Mouse (Mus musculus) forebrain, embryonic 14.5 days (tissue): Measurements from ENCODE around the gene Rinl. TPM values are rescaled to one million over a fixed set of nuclear protein-coding genes. Genes with fewer than 3 reads are reported as not detected.

Experiments used
- ATAC-seq: fragments of 200-750 bp; cut with Nextera tagmentation; 2 replicates; pipeline ENCODE4 v1.8.0; 2017; ENCODE audit warnings: mild to moderate bottlenecking, moderate library complexity
- DNase-seq: peaks from one replicate; pipeline ENCODE4 v3.0.0-alpha.2; 2015; ENCODE audit warnings: low spot score
- H3K27ac ChIP-seq: fragments of 300-500 bp; sonication (generic); 2 replicates; pipeline ENCODE4 v1.5.1; 2014; ENCODE audit warnings: low read depth, mild to moderate bottlenecking, control low read depth, low read length, moderate library complexity
- H3K27me3 ChIP-seq: fragments of 300-500 bp; sonication (generic); replicated peaks from 2 replicates; pipeline ENCODE4 v1.6.1; 2014; ENCODE audit warnings: low read length, control low read depth, mixed read lengths; ENCODE audit not compliant: control insufficient read depth, insufficient read depth
- H3K36me3 ChIP-seq: fragments of 300-500 bp; sonication (generic); 2 replicates; pipeline ENCODE4 v1.6.1; 2014; ENCODE audit warnings: low read length, control low read depth; ENCODE audit not compliant: control insufficient read depth, insufficient read depth
- H3K4me1 ChIP-seq: fragments of 300-500 bp; sonication (generic); 2 replicates; pipeline ENCODE4 v1.6.1; 2014; ENCODE audit warnings: antibody characterized with exemption, low read length, control low read depth; ENCODE audit not compliant: control insufficient read depth, insufficient read depth
- H3K4me2 ChIP-seq: fragments of 300-500 bp; sonication (generic); 2 replicates; pipeline ENCODE4 v1.6.1; 2014; ENCODE audit warnings: mild to moderate bottlenecking, control low read depth, low read length
- H3K4me3 ChIP-seq: fragments of 300-500 bp; sonication (generic); 2 replicates; pipeline ENCODE4 v1.5.1; 2014; ENCODE audit warnings: low read depth, low read length, control low read depth
- H3K9ac ChIP-seq: fragments of 300-500 bp; sonication (generic); 2 replicates; pipeline ENCODE4 v1.6.1; 2014; ENCODE audit warnings: mild to moderate bottlenecking, low read length, control low read depth, moderate library complexity
- H3K9me3 ChIP-seq: fragments of 300-500 bp; sonication (generic); replicated peaks from 2 replicates; pipeline ENCODE4 v1.6.1; 2016; ENCODE audit warnings: low read length, control low read depth, mixed read lengths; ENCODE audit not compliant: control insufficient read depth
- WGBS: fragments of 180-500 bp; shearing (Covaris S2); extraction: QIAGEN DNeasy Blood & Tissue Kit; methylation state at CpG from one replicate; pipeline ENCODE4 v1.1.7; 2014; 5-methylcytosine and 5-hydroxymethylcytosine counted together
- polyA plus RNA-seq: library from polyadenylated mRNA; unstranded; fragments of >200 nt; fragmentation: Nextera tagmentation; extraction: Ambion mirVana; gene quantifications from 2 replicates; pipeline ENCODE4 v1.2.1, GENCODE M21; 2014

The Rinl gene
- polyA plus RNA-seq, 1 experiment from 2014 or later: 1.3 TPM

DNA sequence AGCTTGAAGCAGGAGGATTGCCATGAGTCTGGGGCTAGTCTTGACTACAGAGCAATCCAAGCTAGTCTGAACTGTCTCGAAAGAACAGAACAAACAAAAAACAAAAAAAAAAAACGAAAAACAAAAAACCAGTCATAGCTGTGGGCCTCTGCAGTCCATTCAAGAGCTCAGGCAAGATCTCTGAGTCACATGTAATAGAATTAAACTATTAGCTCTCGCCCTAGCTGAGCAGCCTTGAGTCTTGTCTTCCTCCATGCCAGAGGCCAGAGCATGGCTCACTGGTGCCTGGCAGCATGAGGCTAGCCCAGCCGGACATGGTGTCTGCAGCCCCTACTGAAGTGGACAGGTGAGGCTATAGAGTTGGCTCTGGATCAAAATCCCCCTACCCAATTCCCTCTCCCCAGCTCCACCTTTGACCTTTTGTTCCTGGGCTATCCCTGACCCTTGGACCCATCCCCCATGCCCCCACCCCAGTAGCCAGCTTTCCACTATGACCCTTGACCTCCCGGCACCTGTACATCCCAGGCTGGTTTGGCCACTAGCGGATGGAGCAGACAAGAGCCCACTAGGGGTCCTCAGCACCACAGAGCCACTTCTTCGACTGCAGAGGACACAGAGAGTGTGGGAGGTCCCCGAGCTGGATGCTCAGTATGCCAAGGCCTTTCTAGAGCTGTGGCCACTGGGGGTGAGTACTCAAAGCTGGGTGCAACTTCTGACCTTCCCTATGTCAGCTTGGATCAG lies 1.5 kb downstream of the Rinl start:
- no peaks in the 10 kb centered on the region for H3K9me3 ChIP-seq
- H3K9ac ChIP-seq: no peak overlapping the region
- no peak overlapping the region for H3K27ac ChIP-seq
- DNase-seq (no peak), ATAC-seq (no peak)
- 51% methylated on average over 8 of the region's 8 CpGs for WGBS
- no peak overlapping the region for H3K4me2 ChIP-seq
- H3K36me3 ChIP-seq: peaks cover 22% of the 10 kb centered on the region
- no peaks in the 10 kb centered on the region for H3K27me3 ChIP-seq
- H3K4me1 ChIP-seq: no peaks in the 10 kb centered on the region
- no peak overlapping the region for H3K4me3 ChIP-seq

DNA sequence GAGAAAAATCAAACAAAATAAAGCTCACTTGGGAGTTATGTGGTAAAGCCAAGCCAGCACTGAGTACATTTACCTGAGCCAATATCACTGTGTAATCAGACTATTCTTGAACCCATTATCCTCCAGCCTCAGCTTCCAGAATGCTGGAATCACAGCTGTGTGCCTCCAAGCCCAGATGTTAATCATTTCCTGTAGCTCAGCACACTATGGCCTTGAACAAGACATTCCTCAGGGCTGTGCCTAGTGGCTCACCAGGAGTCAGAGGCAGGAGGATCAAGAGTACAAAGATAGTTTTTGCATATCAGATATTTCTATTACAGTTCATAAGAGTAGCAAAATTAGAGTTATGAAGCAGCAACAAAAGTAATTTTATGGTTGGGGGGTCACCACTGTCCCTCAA lies 2.9 kb downstream of the Rinl start:
- DNase-seq (no peak), ATAC-seq (no peak)
- no peaks in the 10 kb centered on the region for H3K27me3 ChIP-seq
- H3K4me3 ChIP-seq: no peak overlapping the region
- H3K4me2 ChIP-seq: no peak overlapping the region
- 0 out of 2 replicates have a peak, but pooled peaks cover 1% of the 10 kb centered on the region for H3K4me1 ChIP-seq
- H3K9me3 ChIP-seq: no peaks in the 10 kb centered on the region
- no peak overlapping the region for H3K9ac ChIP-seq
- peaks cover 8% of the 10 kb centered on the region; the same call in 1 of the 2 replicates for H3K36me3 ChIP-seq
- H3K27ac ChIP-seq: no peak overlapping the region

DNA sequence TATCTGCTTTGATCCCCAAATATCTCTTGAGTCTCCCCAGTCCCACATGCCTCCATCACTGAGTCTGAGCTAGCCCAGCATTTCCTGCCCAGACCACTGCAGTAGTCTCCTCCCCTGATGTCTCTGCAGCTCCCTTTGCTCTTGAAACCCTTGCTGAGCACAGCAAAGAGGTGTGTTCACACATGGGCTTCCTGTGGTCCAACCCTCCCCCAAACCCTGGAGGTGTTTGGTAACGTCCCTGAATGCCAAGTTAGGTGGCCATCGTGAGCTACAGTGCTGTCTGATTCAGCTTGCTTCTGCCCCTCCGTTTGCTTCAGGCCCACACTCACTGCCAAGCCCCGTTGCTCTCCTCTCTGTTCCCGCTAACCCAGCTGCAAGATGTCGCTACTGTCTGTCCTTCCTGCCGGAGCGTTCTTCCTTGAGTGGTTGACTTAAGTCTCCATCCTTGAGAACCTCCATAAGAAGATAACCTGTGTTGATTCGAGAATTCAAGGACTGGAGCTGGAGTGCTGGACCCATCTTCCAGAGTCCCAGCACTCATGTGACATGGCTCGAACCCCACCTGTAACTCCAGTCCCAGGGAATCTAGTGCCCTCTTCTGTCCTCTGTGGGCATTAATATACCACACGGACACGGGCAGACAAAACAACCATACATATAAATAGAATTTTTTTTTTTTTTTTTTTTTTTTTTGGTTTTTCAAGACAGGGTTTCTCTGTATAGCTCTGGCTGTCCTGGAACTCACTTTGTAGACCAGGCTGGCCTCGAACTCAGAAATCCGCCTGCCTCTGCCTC lies 3.8 kb downstream of the Rinl start:
- Histone ChIP-seq H3K9me3 (no peaks in the 10 kb centered on the region), H3K27me3 (no peaks in the 10 kb centered on the region), H3K4me3 (no peak overlapping the region), H3K4me1 (0 out of 2 replicates have a peak, but pooled peaks cover 4% of the 10 kb centered on the region), H3K36me3 (peaks cover 6% of the 10 kb centered on the region; the same call in 1 of the 2 replicates), H3K27ac (no peak overlapping the region), H3K9ac (no peak overlapping the region), H3K4me2 (no peak overlapping the region)
- no peak for DNase-seq
- no peak for ATAC-seq
- 88% methylated on average over 12 of the region's 14 CpGs for WGBS

DNA sequence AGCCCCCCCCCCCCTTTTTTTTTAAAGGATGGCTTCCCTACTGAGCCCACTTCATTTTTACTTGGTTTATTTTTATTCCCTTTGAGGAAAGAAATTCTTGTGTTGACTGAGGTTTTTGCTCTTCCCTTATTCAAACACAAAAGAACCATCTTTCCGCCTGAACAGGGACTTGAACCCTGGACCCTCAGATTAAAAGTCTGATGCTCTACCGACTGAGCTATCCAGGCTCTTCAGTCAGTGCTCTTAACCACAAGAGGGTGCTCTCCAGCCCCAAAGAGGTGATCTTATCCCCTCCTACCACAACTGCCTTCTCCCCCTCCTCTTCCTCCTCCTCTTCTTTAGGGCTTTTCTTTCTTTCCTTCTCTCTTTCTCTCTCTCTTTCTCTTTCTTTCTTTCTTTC lies 5.1 kb downstream of the Rinl start:
- no peak for ATAC-seq
- Histone ChIP-seq H3K27me3 (no peaks in the 10 kb centered on the region), H3K4me1 (0 out of 2 replicates have a peak, but pooled peaks cover 4% of the 10 kb centered on the region), H3K27ac (no peak overlapping the region), H3K9ac (no peak overlapping the region), H3K4me2 (no peak overlapping the region), H3K36me3 (no peaks in the 10 kb centered on the region), H3K4me3 (no peak overlapping the region), H3K9me3 (no peaks in the 10 kb centered on the region)
- WGBS: 33% methylated on average over 2 of the region's 2 CpGs
- DNase-seq: no peak

DNA sequence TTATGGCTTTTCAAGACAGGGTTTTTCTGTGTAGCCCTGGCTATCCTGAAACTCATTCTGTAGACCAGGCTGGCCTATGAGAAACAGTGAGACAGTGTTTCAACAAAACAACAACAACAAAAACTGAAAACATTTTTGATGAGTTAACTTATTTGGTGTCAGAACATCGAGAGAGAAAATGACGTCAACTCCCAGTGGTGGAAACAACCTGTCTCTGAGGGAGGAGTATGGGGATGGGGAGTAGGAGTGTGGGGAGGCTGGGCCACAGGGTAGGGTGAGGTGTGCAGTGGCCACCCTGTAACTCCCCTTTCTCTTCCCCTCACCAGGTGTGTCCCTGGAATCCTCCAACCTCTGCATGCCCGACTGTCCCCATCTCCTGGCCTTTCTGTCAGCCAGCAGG lies 5.7 kb downstream of the Rinl start:
- no peaks in the 10 kb centered on the region for H3K9me3 ChIP-seq
- no peaks in the 10 kb centered on the region for H3K36me3 ChIP-seq
- 78% methylated on average over 3 of the region's 3 CpGs for WGBS
- H3K4me1 ChIP-seq: 0 out of 2 replicates have a peak, but pooled peaks cover 4% of the 10 kb centered on the region
- no peak overlapping the region for H3K4me3 ChIP-seq
- H3K9ac ChIP-seq: no peak overlapping the region
- H3K27ac ChIP-seq: no peak overlapping the region
- no peaks in the 10 kb centered on the region for H3K27me3 ChIP-seq
- H3K4me2 ChIP-seq: no peak overlapping the region
- ATAC-seq: no peak
- no peak for DNase-seq

DNA sequence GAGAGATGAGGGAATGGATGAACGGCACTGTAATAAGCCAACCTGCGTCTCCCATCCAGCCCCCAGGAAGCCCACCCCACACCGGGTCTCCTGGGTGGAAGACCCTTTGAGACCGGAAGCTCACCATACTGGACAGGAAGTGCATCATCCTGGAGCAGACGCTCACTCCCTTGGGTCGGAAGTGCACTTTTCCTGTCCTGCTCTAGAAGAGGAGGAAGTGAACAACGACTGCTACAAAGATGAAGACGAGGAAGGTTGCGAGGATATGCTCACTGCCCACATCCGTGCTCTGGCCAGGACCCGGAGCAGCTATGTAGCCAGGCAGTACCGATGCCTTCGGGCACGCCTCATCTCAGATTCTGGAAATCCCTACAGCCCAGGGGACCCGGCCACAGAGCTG lies 7.1 kb downstream of the Rinl start:
- Histone ChIP-seq H3K4me1 (0 out of 2 replicates have a peak, but pooled peaks cover 4% of the 10 kb centered on the region), H3K4me2 (no peak overlapping the region), H3K9ac (no peak overlapping the region), H3K4me3 (no peak overlapping the region), H3K27me3 (no peaks in the 10 kb centered on the region), H3K27ac (no peak overlapping the region), H3K9me3 (no peaks in the 10 kb centered on the region), H3K36me3 (no peaks in the 10 kb centered on the region)
- WGBS: 83% methylated on average over 15 of the region's 15 CpGs
- DNase-seq (no peak), ATAC-seq (no peak)

DNA sequence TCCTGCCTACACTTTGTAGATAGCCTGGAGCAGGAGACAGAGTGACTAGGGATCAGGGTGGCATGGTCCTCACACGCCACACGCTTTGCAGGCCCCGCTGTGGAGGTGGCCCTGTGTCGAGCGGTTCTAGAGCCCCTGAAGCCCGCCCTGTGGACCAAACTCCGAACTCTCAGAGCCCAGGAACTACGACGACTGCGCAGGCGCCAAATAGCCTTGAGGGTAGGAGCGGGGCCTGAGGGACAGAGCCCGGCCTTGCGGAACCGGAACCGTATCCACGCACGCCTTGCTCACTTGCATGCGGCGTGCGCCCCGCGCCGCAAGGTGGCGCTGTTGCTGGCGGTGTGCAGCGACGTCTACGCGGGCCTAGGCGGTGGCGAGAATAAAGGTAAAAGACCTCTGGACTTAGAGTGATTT lies 7.8 kb downstream of the Rinl start:
- Histone ChIP-seq H3K9me3 (no peaks in the 10 kb centered on the region), H3K4me3 (no peak overlapping the region), H3K27ac (no peak overlapping the region), H3K27me3 (no peaks in the 10 kb centered on the region), H3K4me1 (peaks cover 5% of the 10 kb centered on the region), H3K4me2 (peak overlapping the region; percentile 44), H3K36me3 (no peaks in the 10 kb centered on the region), H3K9ac (peak overlapping the region; percentile 45)
- peak; percentile 85 for ATAC-seq
- DNase-seq: peak; percentile 74
- 14% methylated on average over 32 of the region's 32 CpGs for WGBS

DNA sequence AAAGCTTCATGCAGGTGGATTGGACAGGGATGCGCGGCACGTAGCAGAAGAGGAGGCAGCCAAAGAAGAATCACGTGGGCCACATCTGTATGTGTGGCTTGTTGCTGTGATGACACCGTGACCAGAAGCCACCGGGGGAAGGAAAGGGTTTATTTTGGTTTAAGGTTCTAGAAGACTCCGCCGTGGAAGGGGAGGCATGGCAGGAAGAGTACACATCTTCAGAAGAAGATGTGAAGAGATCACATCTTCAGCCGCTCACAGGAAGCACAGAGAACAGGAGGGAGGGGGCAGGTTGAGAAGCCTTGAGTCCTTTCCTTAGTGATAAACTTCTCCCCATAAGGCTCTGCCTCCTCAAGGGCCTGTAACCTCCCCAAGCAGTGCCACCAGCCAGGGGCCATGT lies 11.2 kb downstream of the Rinl start:
- no peaks in the 10 kb centered on the region for H3K36me3 ChIP-seq
- H3K4me1 ChIP-seq: peaks cover 21% of the 10 kb centered on the region
- no peak for DNase-seq
- no peak for ATAC-seq
- H3K4me2 ChIP-seq: no peak overlapping the region
- H3K9ac ChIP-seq: no peak overlapping the region
- H3K4me3 ChIP-seq: no peak overlapping the region
- no peaks in the 10 kb centered on the region for H3K9me3 ChIP-seq
- H3K27me3 ChIP-seq: no peaks in the 10 kb centered on the region
- no peak overlapping the region for H3K27ac ChIP-seq
- WGBS: 93% methylated on average over 9 of the region's 9 CpGs

DNA sequence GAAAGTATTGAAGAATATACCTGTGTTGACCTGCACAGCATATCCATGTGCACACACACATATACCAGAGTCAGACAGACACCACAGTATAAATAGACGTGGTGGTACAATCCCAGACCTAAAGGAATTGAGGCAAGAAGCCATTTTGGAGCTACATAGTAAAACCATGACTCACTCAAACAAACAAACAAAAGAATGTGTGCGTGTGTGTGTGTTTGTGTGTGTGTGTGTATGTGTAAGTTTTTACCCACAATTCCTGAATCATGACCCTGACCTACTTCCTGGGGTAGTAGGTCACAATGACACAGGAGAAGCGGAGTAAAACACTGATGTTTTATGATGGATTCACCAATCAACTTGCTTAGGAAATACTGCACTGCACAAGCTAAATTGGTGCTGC lies 12.7 kb downstream of the Rinl start:
- H3K36me3 ChIP-seq: no peaks in the 10 kb centered on the region
- 57% methylated on average over 3 of the region's 3 CpGs for WGBS
- H3K4me3 ChIP-seq: no peak overlapping the region
- H3K4me1 ChIP-seq: peaks cover 21% of the 10 kb centered on the region
- no peak overlapping the region for H3K4me2 ChIP-seq
- H3K27ac ChIP-seq: no peak overlapping the region; the same call in 1 of the 2 replicates
- ATAC-seq (no peak), DNase-seq (no peak)
- no peaks in the 10 kb centered on the region for H3K27me3 ChIP-seq
- H3K9ac ChIP-seq: no peak overlapping the region
- no peaks in the 10 kb centered on the region for H3K9me3 ChIP-seq
